Mouse (Mus musculus) liver (tissue): ENCODE data around the gene Kpna1.
"Not testable (repeated sequence)": the region's sequence is repeated elsewhere in the genome, so short reads cannot be mapped to it uniquely, and the experiment has no call there.

Experiments
- DNase-seq: peaks from one replicate; pipeline ENCODE4 v3.0.0-alpha.2; 2020; ENCODE audit warnings: mixed read lengths

The Kpna1 gene

GRCm38 (mm10) chr16:35978450-35978849 is at the start of gene Kpna1:
Gene Kpna1, plus strand, starts transcription at chr16:35978750.
- DNase-seq, result not testable (repeated sequence)

GRCm38 (mm10) chr16:35932179-35933055 is 46.1 kb upstream of the Kpna1 start:
- no peak for DNase-seq

GRCm38 (mm10) chr16:35933181-35933580 is 45.4 kb upstream of the Kpna1 start:
- no peak for DNase-seq

GRCm38 (mm10) chr16:35938211-35939151 is 40.1 kb upstream of the Kpna1 start, which contains the start of the genes Parp9 and Dtx3l:
Gene Parp9, plus strand, starts transcription at chr16:35938470.
Gene Dtx3l, minus strand, starts transcription at chr16:35939151.
- DNase-seq, result peak; percentile 70

- no peak for DNase-seq
Measured at GRCm38 (mm10) chr16:35939261-35939660, 39.3 kb upstream of the Kpna1 start.

- peak; percentile 88 for DNase-seq
Measured at GRCm38 (mm10) chr16:35939690-35940089, 38.9 kb upstream of the Kpna1 start.

- peak; percentile 63 for DNase-seq
Measured at GRCm38 (mm10) chr16:35941382-35941781, 37.2 kb upstream of the Kpna1 start.

GRCm38 (mm10) chr16:35949264-35949663 is 29.3 kb upstream of the Kpna1 start:
- DNase-seq, result no peak

GRCm38 (mm10) chr16:35951216-35951615 is 27.3 kb upstream of the Kpna1 start:
- DNase-seq, result no peak

- no peak for DNase-seq
Measured at GRCm38 (mm10) chr16:35952628-35953130, 25.9 kb upstream of the Kpna1 start.

GRCm38 (mm10) chr16:35965991-35966390 is 12.6 kb upstream of the Kpna1 start:
- not testable (repeated sequence) for DNase-seq

- no peak for DNase-seq
Measured at GRCm38 (mm10) chr16:35966411-35967115, 12.0 kb upstream of the Kpna1 start.

GRCm38 (mm10) chr16:35967319-35967718 is 11.2 kb upstream of the Kpna1 start:
- DNase-seq, result no peak

GRCm38 (mm10) chr16:35968149-35968548 is 10.4 kb upstream of the Kpna1 start:
- no peak for DNase-seq

GRCm38 (mm10) chr16:35974021-35974420 is 4.5 kb upstream of the Kpna1 start:
- DNase-seq, result no peak

- DNase-seq, result peak; percentile 100
Measured at GRCm38 (mm10) chr16:35981363-35981821, 2.8 kb downstream of the Kpna1 start.

GRCm38 (mm10) chr16:35982506-35982901 is 4.0 kb downstream of the Kpna1 start:
- no peak for DNase-seq

GRCm38 (mm10) chr16:35982902-35983516 is 4.5 kb downstream of the Kpna1 start:
- peak; percentile 94 for DNase-seq

- peak; percentile 81 for DNase-seq
Measured at GRCm38 (mm10) chr16:35983517-35984101, 5.1 kb downstream of the Kpna1 start.

- DNase-seq, result peak; percentile 23
Measured at GRCm38 (mm10) chr16:35984471-35984870, 5.9 kb downstream of the Kpna1 start.

GRCm38 (mm10) chr16:35987930-35988329 is 9.4 kb downstream of the Kpna1 start:
- no peak for DNase-seq
